Mouse (Mus musculus): ENCODE measurements around the gene Gm5169. TPM values are rescaled to one million over a fixed set of nuclear protein-coding genes. Genes with fewer than 3 reads are reported as not detected.
"Not testable (repeated sequence)": the region's sequence is repeated elsewhere in the genome, so short reads cannot be mapped to it uniquely, and the experiment has no call there.

Gene Gm5169
- polyA plus RNA-seq (2016; fragmentation: Nextera tagmentation; extraction: Ambion mirVana), result not detected in 2 replicates

DNA sequence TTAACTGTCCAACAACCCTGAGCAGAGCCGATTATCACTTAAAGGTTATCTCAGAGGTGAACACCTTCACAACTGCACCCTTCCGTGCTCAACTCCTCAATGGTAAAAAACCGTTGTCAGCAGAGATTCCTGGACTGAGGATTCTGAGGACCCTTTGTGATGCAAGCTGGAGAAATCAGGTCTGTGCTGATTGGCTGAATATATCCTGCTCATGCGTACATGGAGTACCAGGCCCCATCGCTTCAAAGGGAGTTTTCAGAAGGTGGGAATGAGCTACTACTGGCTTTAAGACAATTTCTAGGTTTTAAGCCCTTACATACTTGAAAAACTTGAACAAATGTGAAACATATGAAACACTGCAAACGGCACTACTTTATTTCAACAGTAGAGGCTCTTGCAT lies at the start of gene Gm5169:
TSS of gene Gm5169 (minus strand) at position 101 of the 400 bp plus-strand sequence.
- not testable (repeated sequence) for DNase-seq (ENCODE audit: extremely low spot score, low spot score); H3K36me3 ChIP-seq (replicated peaks)
- no CpG with 5 or more reads among the region's 6 CpGs for whole genome bisulfite sequencing

DNA sequence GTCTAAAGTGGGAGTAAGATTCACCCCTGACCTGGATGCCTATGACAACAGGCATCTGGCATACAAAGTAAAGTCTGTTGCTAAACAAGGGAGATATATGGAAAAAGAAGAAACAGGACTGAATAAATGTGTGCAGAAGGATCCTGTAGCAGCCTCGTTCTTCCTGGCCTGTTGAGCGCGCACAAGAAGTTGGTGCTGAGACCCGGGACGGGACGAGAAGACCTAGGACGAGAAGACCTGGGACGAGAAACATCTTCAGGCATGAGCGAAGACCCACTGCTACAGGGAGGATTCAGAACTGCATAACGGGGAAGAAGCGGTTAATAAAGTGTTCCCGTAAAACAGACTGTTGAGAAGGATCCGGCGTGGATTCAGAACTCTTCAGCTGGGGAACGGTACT lies 46.2 kb upstream of the Gm5169 start:
- H3K4me3 ChIP-seq; DNase-seq (ENCODE audit: extremely low spot score, low spot score); H3K36me3 ChIP-seq (replicated peaks); H3K4me1 ChIP-seq; H3K9me3 ChIP-seq; H3K27ac ChIP-seq; H3K27me3 ChIP-seq (ENCODE audit: poor library complexity, severe bottlenecking): not testable (repeated sequence)
- 95% methylated on average over 14 of the region's 15 CpGs for WGBS

More for the DNA sequence above, at the start of gene Gm5169:
- H3K9me3 ChIP-seq; H3K27me3 ChIP-seq (ENCODE audit: poor library complexity, severe bottlenecking); H3K4me1 ChIP-seq; H3K27ac ChIP-seq; H3K4me3 ChIP-seq: not testable (repeated sequence)

Measured in forebrain, embryonic 10.5 days (tissue).